Mouse (Mus musculus): Measurements from ENCODE around the gene Dnm3. TPM values are rescaled to one million over a fixed set of nuclear protein-coding genes. Genes with fewer than 3 reads are reported as not detected.
A peak's percentile ranks its signal among the peaks of the same experiment; 100 is the strongest.

Dnm3 gene
- polyA plus RNA-seq (2012; fragmentation: generic; extraction: Trizol) = 3.0 TPM

DNA sequence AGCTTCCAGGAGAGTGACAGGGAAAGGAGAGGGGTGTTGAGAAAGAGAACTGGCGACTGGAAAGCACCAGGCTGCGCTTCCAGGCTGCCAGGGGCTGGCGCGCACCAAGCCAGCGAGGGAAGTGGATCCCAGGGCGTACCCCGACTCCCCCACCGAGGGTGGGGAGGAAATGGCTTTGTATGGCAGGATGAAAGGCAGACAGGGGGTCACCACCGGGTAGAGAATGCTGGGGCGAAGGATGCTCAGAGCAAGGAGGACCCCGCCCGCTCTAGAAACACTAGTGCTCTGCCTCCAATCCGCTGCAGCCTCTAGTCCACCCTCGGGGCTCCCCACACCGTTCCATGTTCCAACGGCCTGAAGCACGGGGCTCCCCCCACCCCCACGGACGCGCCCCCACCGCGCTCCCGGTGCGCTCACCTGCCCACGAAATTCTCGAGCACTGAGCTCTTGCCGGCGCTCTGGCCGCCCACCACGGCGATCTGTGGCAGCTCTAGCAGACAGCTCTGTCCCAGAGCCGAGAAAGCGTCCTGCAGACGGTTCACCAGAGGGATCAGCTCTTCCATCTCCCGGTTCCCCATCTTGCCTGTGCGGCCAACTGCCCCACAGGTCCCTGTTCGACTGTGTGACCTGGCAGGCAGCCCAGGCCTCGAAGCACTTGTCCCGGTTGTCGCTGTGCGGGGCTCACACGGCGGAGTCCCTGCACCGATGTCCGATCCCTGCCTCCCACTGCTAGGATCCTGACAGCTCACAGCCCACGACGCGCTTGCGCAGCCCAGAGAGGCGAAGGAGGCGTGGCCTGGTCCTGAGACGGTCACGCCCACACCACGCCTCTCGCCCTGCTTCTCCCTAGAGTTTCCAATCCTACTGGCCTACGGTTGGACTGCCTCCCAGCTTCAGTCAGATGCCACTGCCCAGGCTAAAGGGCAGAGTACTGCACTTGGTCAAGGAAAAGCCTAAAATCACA lies at the start of gene Dnm3:
TSS of gene Dnm3 (minus strand) at position 789 of the 964 bp plus-strand sequence.
- Histone ChIP-seq H3K79me2 (ENCODE audit: control insufficient read depth, insufficient read depth) (no peaks in the 10 kb centered on the region), H3K27me3 (ENCODE audit: control insufficient read depth, insufficient read depth, insufficient read length) (no peaks in the 10 kb centered on the region), H3K4me3 (peak within 1 kb of the TSS; percentile 36), H3K4me2 (ENCODE audit: low read depth) (peak within 1 kb of the TSS; percentile 90), H3K36me3 (ENCODE audit: control insufficient read depth, insufficient read depth) (no peaks in the 10 kb centered on the region), H3ac (ENCODE audit: control insufficient read depth, insufficient read length) (peak within 1 kb of the TSS; percentile 13)
- no peak for TF ChIP-seq SRF (IDR thresholded peaks at IDR 0.05; ENCODE audit: control insufficient read depth, insufficient read length, low read depth)
- no peak for TF ChIP-seq E2F4 (IDR thresholded peaks at IDR 0.05; ENCODE audit: insufficient read depth)
- TF ChIP-seq USF1 (IDR thresholded peaks at IDR 0.05; ENCODE audit: low read depth) = no peak
- no peak for TF ChIP-seq REST (IDR thresholded peaks at IDR 0.05; ENCODE audit: insufficient read depth, insufficient read length)
- TF ChIP-seq MYOD1 (IDR thresholded peaks at IDR 0.05; ENCODE audit: control insufficient read depth in 1 of 3, insufficient read length in 2 of 3, low read depth in 2 of 3) = peak in 1 of 3 experiments; percentile 0
- TF ChIP-seq POLR2AphosphoS2 (IDR thresholded peaks at IDR 0.05; ENCODE audit: insufficient read length, low read depth) = peak; percentile 71
- TF ChIP-seq MAX (IDR thresholded peaks at IDR 0.05; ENCODE audit: low read depth) = no peak
- TF ChIP-seq POLR2A (IDR thresholded peaks at IDR 0.05; ENCODE audit: insufficient read length, low read depth) = peak; percentile 80
- no peak for TF ChIP-seq TCF12 (IDR thresholded peaks at IDR 0.05; ENCODE audit: insufficient read depth, poor library complexity, severe bottlenecking)
- TF ChIP-seq CEBPB (IDR thresholded peaks at IDR 0.05; ENCODE audit: insufficient read depth, poor library complexity, severe bottlenecking) = no peak
- TF ChIP-seq TCF3 (IDR thresholded peaks at IDR 0.05; ENCODE audit: insufficient read length, low read depth) = no peak
- TF ChIP-seq MYOG (IDR thresholded peaks at IDR 0.05; ENCODE audit: control insufficient read depth in 1 of 3, insufficient read depth in 1 of 3, insufficient read length in 2 of 3, low read depth in 2 of 3) = no peak

DNA sequence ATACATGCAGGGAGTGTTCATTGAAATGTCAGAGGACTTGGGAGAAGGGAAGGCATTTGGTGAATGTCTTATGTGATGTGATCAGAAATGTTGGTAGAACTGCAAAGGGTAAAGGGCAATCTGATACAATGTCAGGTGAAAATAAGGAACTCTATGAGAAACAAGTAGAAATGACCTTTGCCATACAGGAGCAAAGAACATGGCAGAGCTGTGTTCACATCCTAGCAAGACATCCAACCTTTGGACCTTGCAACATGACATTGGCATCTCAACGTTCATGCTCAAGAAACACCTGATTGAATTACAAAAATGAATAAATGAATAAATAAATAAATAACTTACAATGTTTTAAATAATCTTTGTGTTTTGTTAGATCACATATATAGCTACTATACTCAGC lies 37.3 kb upstream of the Dnm3 start:
- H3K4me2 ChIP-seq (ENCODE audit: low read depth) = no peak overlapping the region
- no peaks in the 10 kb centered on the region for H3K27me3 ChIP-seq (ENCODE audit: control insufficient read depth, insufficient read depth, insufficient read length)
- H3K4me3 ChIP-seq = no peak overlapping the region
- H3ac ChIP-seq (ENCODE audit: control insufficient read depth, insufficient read length) = no peak overlapping the region
- no peak for TF ChIP-seq SRF (IDR thresholded peaks at IDR 0.05; ENCODE audit: control insufficient read depth, insufficient read length, low read depth)
- no peak for TF ChIP-seq TCF12 (IDR thresholded peaks at IDR 0.05; ENCODE audit: insufficient read depth, poor library complexity, severe bottlenecking)
- TF ChIP-seq MYOG (IDR thresholded peaks at IDR 0.05; ENCODE audit: control insufficient read depth in 1 of 3, insufficient read depth in 1 of 3, insufficient read length in 2 of 3, low read depth in 2 of 3) = no peak
- TF ChIP-seq E2F4 (IDR thresholded peaks at IDR 0.05; ENCODE audit: insufficient read depth) = no peak
- TF ChIP-seq MAX (IDR thresholded peaks at IDR 0.05; ENCODE audit: low read depth) = no peak
- TF ChIP-seq MYOD1 (IDR thresholded peaks at IDR 0.05; ENCODE audit: control insufficient read depth in 1 of 3, insufficient read length in 2 of 3, low read depth in 2 of 3) = no peak
- TF ChIP-seq TCF3 (IDR thresholded peaks at IDR 0.05; ENCODE audit: insufficient read length, low read depth) = no peak
- TF ChIP-seq POLR2AphosphoS2 (IDR thresholded peaks at IDR 0.05; ENCODE audit: insufficient read length, low read depth) = no peak
- no peak for TF ChIP-seq USF1 (IDR thresholded peaks at IDR 0.05; ENCODE audit: low read depth)
- no peak for TF ChIP-seq CEBPB (IDR thresholded peaks at IDR 0.05; ENCODE audit: insufficient read depth, poor library complexity, severe bottlenecking)
- TF ChIP-seq REST (IDR thresholded peaks at IDR 0.05; ENCODE audit: insufficient read depth, insufficient read length) = no peak
- no peak for TF ChIP-seq POLR2A (IDR thresholded peaks at IDR 0.05; ENCODE audit: insufficient read length, low read depth)
- no peaks in the 10 kb centered on the region for H3K79me2 ChIP-seq (ENCODE audit: control insufficient read depth, insufficient read depth)
- no peaks in the 10 kb centered on the region for H3K36me3 ChIP-seq (ENCODE audit: control insufficient read depth, insufficient read depth)

DNA sequence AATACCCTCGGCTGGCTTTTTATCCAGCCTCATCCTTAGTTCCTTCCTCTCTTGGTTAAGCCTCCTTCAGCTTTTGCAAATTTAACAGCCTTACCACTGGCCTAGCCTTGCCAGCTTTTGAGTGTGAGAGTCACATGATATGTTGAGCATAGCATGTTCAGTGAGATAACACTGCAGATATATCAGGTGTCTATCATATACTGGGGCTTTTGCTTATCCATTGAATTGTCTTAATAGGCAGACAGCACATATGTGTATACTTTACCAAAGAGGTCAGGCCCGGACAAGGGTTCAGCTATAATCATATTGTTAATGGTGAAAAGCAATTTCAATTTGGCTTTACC lies 32.2 kb upstream of the Dnm3 start:
- Histone ChIP-seq H3ac (ENCODE audit: control insufficient read depth, insufficient read length) (no peak overlapping the region), H3K4me3 (no peak overlapping the region), H3K4me2 (ENCODE audit: low read depth) (peak overlapping the region; percentile 89), H3K36me3 (ENCODE audit: control insufficient read depth, insufficient read depth) (no peaks in the 10 kb centered on the region), H3K27me3 (ENCODE audit: control insufficient read depth, insufficient read depth, insufficient read length) (no peaks in the 10 kb centered on the region), H3K79me2 (ENCODE audit: control insufficient read depth, insufficient read depth) (no peaks in the 10 kb centered on the region)
- TF ChIP-seq MAX (IDR thresholded peaks at IDR 0.05; ENCODE audit: low read depth) (no peak), CEBPB (IDR thresholded peaks at IDR 0.05; ENCODE audit: insufficient read depth, poor library complexity, severe bottlenecking) (no peak), E2F4 (IDR thresholded peaks at IDR 0.05; ENCODE audit: insufficient read depth) (no peak), POLR2AphosphoS2 (IDR thresholded peaks at IDR 0.05; ENCODE audit: insufficient read length, low read depth) (no peak), TCF3 (IDR thresholded peaks at IDR 0.05; ENCODE audit: insufficient read length, low read depth) (no peak), TCF12 (IDR thresholded peaks at IDR 0.05; ENCODE audit: insufficient read depth, poor library complexity, severe bottlenecking) (no peak), MYOD1 (IDR thresholded peaks at IDR 0.05; ENCODE audit: control insufficient read depth in 1 of 3, insufficient read length in 2 of 3, low read depth in 2 of 3) (no peak), REST (IDR thresholded peaks at IDR 0.05; ENCODE audit: insufficient read depth, insufficient read length) (no peak), MYOG (IDR thresholded peaks at IDR 0.05; ENCODE audit: control insufficient read depth in 1 of 3, insufficient read depth in 1 of 3, insufficient read length in 2 of 3, low read depth in 2 of 3) (no peak), SRF (IDR thresholded peaks at IDR 0.05; ENCODE audit: control insufficient read depth, insufficient read length, low read depth) (no peak), POLR2A (IDR thresholded peaks at IDR 0.05; ENCODE audit: insufficient read length, low read depth) (no peak), USF1 (IDR thresholded peaks at IDR 0.05; ENCODE audit: low read depth) (no peak)

DNA sequence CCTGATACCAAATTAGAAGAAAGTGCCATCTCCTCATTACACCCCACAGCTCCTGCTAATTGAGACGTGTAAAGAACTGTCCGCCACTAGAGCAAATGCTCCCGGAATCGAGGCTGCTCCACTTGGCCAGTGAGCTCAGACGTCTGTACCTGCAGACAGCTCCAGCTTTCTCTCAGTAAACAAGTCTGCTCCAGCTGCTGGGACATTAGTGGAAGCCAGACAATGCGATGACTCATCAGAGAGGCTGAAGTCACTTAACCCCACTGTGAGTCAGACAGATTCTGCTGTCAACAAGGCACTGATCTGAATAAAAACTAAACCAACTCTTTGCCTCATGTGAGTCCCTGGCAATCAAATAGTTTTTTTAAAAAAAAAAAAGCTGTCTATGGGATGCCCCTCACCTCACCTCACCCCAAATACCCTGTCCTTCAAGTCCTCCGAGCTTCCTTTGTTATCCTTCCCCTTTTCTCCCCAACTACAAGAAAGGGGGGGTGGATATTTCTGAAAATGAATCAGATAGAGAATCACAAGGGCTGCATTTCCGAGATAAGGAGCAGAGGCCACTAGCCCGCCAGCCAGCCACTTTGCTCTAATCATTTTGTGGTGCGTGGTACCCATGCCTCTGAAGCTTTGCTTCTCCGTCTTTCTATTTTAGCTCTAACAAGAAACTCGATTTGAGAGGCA lies 31.6 kb upstream of the Dnm3 start:
- H3K79me2 ChIP-seq (ENCODE audit: control insufficient read depth, insufficient read depth) = no peaks in the 10 kb centered on the region
- no peak overlapping the region for H3ac ChIP-seq (ENCODE audit: control insufficient read depth, insufficient read length)
- TF ChIP-seq POLR2AphosphoS2 (IDR thresholded peaks at IDR 0.05; ENCODE audit: insufficient read length, low read depth) (no peak), SRF (IDR thresholded peaks at IDR 0.05; ENCODE audit: control insufficient read depth, insufficient read length, low read depth) (no peak), MAX (IDR thresholded peaks at IDR 0.05; ENCODE audit: low read depth) (no peak), TCF12 (IDR thresholded peaks at IDR 0.05; ENCODE audit: insufficient read depth, poor library complexity, severe bottlenecking) (peak; percentile 52), MYOG (IDR thresholded peaks at IDR 0.05; ENCODE audit: control insufficient read depth in 1 of 3, insufficient read depth in 1 of 3, insufficient read length in 2 of 3, low read depth in 2 of 3) (peak in 2 of 3 experiments; percentile 59 to 62), MYOD1 (IDR thresholded peaks at IDR 0.05; ENCODE audit: control insufficient read depth in 1 of 3, insufficient read length in 2 of 3, low read depth in 2 of 3) (peak in 2 of 3 experiments; percentile 57 to 70), USF1 (IDR thresholded peaks at IDR 0.05; ENCODE audit: low read depth) (no peak), CEBPB (IDR thresholded peaks at IDR 0.05; ENCODE audit: insufficient read depth, poor library complexity, severe bottlenecking) (no peak), E2F4 (IDR thresholded peaks at IDR 0.05; ENCODE audit: insufficient read depth) (no peak), POLR2A (IDR thresholded peaks at IDR 0.05; ENCODE audit: insufficient read length, low read depth) (no peak), TCF3 (IDR thresholded peaks at IDR 0.05; ENCODE audit: insufficient read length, low read depth) (no peak)
- no peaks in the 10 kb centered on the region for H3K36me3 ChIP-seq (ENCODE audit: control insufficient read depth, insufficient read depth)
- H3K4me2 ChIP-seq (ENCODE audit: low read depth) = peak overlapping the region; percentile 89
- no peak overlapping the region for H3K4me3 ChIP-seq
- H3K27me3 ChIP-seq (ENCODE audit: control insufficient read depth, insufficient read depth, insufficient read length) = no peaks in the 10 kb centered on the region
